Mouse (Mus musculus) large intestine, adult 2 months (tissue): ENCODE measurements around the gene S100a13. TPM values are rescaled to one million over a fixed set of nuclear protein-coding genes. Genes with fewer than 3 reads are reported as not detected.

Experiments used
- DNase-seq: peaks from one replicate; pipeline ENCODE4 v3.0.0-alpha.2; 2012; ENCODE audit warnings: low read depth, low spot score
- WGBS: fragments of 180-500 bp; shearing (Covaris S2); methylation state at CpG from one replicate; pipeline ENCODE4 v1.1.7; 2018; 5-methylcytosine and 5-hydroxymethylcytosine counted together
- polyA plus RNA-seq: library from polyadenylated mRNA; depleted of rRNA; stranded (reverse); fragments of >200 nt; gene quantifications from 2 replicates; pipeline ENCODE4 v1.2.3, GENCODE M21; 2012; rRNA removed

Gene S100a13
- polyA plus RNA-seq = 36.9 and 50.0 TPM in 2 replicates

DNA sequence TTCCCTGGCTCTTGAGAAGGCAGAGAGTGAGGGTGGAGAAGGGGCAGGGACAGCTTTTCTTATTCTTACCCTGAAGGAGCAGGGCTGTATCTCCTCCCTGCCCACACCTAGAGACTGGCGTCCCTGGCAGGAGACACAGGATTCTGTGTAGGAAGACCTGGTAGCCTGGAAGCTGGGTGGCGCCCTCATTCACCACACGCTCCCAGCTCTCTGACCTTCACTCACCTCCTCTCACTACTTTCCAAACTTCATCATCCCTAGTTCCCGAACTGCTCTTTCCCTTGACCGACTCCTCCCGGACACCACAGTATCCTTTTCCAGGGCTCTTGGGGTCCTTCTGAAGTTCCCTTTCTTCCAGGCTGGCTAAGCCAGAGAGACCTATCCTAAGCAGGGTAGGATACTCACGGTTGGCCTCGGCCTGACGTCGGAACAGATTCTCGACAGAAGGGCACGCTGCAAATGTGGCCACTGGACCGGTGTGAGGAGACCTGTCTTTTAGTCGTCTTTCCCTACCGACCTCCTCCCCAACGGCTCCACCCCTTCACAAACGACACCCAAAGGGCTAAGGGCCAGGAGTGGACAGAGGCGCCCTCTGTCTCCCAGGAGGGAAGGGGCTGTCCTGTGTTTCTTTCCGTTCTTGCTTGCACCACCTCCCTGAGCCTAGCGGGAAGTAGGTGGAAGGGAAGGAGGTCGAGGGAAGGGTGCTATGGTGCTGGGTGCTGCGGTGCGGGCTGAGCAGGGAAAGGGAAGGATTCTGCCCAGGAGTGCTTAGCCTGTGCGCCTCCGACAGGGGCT lies at the start of gene S100a13, which contains the start of gene S100a1:
Gene S100a13, plus strand, starts transcription at position 640 of the 795 bp plus-strand sequence.
Gene S100a1, minus strand, starts transcription at position 597 of the 795 bp plus-strand sequence.
- WGBS = 2% methylated on average over 25 of the region's 25 CpGs
- DNase-seq = peak; percentile 85

DNA sequence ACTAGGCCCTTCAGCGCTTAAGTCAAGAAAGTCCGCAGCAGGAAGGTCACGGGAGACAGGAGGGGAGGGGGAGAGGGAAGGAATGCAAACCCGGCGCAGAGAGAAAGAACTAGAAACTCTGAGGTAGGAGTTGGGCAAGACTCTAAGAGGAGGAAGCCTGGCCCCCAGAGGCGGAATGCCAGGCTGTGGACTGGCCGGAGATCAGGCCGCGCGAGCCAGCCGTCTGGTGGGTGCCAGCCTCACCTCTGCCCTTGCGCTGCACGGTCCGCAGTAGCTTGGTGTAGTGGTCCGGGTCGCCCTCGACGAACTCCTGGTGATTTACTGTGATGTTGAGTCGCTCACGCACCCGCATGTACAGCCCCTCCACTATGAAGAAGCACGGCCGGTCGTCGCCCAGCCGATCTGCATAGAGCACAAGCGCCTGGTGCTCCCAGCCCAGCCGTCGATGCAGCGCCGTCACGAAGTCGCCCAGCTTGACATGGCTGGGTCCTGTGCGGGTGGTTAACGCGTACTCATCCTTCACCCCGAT lies 49.6 kb upstream of the S100a13 start:
- WGBS = 41% methylated on average over 37 of the region's 37 CpGs
- no peak for DNase-seq

DNA sequence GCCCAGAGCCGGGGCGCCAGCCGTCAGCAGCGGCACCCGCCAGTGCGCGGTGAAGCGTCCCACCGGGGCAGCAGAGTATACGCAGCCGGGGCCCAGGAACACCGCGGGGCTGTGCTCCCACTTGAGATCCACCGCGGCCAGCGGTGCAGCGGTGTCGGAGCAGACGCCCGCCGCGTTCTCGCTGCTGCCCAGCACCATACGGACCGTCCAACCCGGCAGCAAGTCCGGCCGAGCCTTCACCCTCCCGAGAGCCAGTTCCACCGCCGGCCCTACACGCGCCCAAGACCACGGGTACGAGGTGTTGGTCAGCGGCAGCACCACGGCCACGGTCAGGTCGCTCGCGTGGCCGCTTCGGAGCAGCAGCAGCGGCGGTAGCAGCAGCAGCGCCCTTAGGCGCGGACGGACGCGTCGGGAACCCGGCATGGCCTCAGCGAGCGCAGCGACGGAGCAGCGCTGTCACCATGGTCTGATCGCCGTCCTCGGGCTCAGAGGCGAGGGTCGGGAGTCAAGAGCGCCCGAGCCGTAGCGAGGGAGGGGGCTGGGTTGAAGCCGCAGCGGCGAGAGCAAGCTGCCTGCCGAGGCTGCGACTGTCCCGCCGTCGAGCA lies 49.1 kb upstream of the S100a13 start:
- 1% methylated on average over 75 of the region's 75 CpGs for WGBS
- no peak for DNase-seq

DNA sequence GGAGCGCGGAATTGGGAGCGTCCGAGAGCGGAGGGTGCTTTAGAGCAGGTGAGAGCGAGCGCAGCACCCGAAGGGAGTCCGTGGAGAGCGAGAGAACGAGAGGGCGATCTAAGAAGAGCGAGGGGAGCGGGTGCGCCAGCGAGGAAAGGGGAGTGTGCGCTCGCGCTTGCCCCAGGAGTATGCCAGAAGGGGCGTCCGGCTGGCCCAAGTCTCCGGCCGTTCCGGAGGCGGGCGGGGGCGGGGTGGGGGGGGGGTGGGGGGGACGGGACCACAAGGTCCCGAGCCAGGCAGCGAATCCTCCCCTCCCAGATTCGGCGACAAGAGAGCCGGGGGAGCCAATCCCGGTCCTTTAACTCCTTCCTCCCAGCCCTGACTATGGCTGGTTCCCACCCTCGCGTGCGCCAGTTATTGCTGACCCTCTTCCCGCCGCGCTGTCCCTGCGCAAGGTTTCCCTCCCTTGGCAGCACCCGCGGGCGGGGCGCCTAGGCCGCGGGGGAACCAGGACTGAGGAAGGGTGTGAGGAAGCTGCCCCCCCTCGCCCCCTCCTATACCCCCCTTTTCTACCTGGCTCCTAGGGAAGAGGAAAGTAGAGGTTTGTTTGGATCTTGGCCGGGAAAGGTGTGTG lies 48.4 kb upstream of the S100a13 start, which contains the start of gene Npr1:
Gene Npr1, minus strand, starts transcription at position 181 of the 625 bp plus-strand sequence.
- 2% methylated on average over 43 of the region's 49 CpGs for WGBS
- no peak for DNase-seq

DNA sequence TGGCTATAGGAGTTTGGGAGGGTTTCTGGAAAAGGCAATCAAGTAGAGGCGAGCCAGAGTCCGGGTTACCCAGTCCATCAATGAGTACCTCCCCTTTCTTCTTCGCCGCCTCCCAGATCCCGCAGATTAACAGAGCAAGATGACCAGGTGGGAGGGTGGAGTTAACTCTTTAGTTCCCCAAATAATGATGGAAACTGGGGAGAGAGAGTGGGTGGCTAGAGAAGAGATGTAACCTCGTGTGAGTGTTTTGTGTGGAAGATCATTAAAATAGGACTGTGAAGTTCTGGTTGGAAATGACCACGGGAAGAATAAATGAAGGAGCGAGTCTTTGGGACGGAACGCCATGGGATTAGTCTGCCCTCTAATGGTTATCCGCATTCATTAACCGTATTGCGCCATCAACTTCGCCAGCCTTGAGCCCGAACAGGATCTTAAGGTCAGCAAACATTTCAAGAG lies 47.9 kb upstream of the S100a13 start:
- WGBS = 0% methylated on average over 15 of the region's 15 CpGs
- DNase-seq = no peak

DNA sequence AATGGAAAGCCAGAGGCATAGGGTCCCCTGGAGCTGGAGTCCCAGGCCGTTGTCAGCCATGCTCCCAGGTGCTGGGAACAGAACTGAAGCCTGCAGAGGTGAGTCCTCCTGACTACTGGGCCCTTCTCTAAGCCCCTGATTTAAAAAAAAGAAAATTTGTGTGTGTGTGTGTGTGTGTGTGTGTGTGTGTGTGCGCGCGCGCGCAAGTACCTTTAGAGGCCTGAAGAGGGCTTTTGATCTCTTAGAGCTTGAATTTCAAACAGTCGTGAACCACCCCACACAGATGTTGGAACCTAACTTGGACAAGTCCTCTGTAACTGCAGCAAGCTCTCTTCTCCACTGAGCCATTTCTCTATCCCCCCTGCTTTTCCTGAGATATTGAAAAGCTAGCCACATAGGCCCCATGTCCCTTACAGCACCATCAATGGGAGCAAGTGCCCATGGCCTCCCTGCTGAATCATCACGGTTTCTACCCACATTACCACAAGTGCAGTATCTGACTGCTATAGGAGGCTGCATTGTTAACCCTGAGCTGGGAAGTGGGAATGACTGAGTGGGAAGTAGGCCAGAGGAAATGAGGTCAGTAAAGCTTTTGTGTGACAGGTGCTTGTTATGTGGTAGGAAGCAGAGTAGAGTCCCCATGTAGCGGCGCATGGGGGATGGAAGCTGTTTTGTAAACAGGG lies 46.5 kb upstream of the S100a13 start:
- no peak for DNase-seq
- 95% methylated on average over 10 of the region's 10 CpGs for WGBS

DNA sequence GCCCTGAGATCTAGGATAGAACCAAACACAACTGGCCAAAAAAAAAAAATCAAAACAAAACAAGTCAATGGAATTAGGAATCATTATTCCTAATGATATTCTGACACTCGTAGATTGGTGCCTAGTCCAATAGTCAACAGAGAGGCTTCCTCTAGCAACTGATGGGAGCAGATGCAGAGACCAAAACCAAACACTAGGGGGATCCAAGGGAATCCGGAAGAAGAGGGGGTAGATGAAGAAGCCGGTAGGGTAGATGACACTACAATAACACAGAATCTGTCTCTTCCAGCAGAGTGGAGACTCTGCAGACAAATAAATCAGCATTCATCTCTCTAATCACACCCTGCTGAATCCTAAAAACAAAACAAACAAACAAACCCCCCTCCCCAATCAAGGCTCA lies 42.0 kb upstream of the S100a13 start:
- WGBS = 9% methylated on average over 3 of the region's 3 CpGs
- no peak for DNase-seq

DNA sequence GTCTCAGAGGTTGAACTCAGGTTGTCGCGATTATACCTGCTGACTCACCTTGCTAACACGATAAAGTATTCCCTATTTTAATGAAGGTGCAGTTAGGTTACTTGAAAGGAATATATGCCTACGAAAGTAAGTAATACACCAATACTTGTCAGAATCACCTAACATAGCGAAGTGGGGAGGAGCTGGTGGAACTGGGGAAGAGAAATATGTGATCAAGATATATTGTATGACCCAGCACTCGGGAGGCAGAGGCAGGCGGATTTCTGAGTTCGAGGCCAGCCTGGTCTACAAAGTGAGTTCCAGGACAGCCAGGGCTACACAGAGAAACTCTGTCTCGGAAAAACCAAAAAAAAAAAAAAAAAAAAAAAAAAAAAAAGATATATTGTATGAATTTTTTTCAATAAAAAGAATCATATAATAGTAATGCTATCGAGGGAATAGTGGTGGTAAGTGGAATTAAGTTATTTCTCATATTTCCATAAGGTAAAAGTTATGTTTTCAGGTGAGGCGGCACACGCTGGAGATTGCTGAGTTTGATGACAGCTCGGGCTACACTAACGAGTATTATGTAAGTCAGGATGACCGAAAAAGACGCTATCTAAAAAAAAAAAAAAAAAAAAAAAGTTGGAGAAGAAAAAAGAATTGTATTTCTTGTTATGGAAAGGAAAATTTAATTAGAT lies 38.9 kb upstream of the S100a13 start:
- DNase-seq = no peak
- WGBS = 23% methylated on average over 16 of the region's 16 CpGs

DNA sequence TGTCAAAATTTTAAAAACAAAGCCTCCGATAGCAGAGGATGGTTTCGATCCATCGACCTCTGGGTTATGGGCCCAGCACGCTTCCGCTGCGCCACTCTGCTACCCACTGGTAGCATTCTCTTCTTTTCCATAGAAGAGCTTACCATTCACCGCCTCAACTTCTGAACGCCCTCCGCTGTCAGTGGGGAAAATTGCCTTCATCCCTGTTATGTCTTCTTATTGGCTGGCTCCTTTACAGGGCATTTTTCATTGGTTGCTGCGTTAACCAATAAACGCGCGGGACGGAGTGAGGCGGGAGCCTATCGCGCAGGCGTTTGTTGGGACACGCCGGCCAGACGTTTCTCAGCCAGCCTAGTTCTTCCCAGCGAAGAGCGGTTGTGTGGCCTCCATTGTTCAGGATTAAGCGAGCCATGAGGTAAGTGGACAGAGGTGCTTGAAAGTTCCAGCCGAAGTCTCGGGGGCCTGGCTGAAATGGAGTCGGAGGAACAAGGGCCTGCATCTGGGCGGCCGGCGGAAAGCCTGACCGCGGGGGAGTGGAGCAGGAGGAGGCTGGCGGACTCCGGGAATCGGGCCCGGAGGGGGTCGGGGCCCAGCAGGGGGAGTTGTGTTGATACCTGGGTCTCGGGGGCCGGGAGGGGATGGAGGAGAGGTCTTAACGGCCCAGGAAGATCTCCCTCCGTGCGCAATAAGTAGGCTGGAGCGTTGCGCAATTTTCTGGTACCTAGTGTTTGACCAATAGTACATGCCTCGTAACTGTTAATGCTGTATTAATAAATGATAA lies 38.2 kb upstream of the S100a13 start, which contains the start of gene Ilf2:
Gene Ilf2, plus strand, starts transcription at position 296 of the 781 bp plus-strand sequence.
- DNase-seq = peak; percentile 94
- WGBS = under 1% methylated on average over 45 of the region's 45 CpGs

DNA sequence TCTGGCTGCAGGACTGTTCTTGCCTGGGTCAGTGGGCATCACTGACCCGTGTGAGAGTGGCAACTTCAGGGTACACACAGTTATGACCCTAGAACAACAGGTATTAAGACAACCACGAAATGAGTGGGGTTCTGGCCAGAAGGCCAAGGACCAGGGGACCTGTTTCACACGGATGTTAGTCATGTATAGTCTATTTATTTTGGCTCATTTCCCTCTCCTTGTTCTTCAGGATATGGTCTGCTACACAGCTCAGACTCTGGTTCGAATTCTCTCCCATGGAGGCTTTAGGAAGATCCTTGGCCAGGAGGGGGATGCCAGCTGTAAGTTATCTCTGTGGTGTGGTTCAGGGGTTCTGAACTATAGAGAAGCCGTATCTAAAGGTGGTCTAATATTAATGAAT lies 27.2 kb upstream of the S100a13 start:
- no peak for DNase-seq
- 39% methylated on average over 5 of the region's 5 CpGs for WGBS

DNA sequence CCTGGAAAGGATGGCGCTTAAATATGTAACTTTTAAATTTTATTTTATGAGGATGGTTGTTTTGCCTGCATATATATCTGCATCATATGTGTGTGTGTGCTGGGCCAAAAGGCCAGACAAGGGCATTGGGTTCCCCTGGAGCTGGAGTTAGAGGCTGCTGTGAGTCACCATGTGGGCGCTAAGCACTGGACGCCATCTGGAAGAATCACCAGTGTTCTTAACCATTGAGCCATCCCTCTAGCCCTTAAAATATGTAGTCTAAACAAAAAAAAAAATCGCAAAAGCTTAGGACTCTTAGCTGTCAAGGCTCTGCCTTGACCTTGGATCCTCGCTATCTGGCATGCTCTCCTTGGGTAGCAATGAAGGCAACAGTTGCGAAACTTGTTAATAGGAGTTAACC lies 25.7 kb upstream of the S100a13 start:
- DNase-seq = no peak
- WGBS = 74% methylated on average over 6 of the region's 6 CpGs

DNA sequence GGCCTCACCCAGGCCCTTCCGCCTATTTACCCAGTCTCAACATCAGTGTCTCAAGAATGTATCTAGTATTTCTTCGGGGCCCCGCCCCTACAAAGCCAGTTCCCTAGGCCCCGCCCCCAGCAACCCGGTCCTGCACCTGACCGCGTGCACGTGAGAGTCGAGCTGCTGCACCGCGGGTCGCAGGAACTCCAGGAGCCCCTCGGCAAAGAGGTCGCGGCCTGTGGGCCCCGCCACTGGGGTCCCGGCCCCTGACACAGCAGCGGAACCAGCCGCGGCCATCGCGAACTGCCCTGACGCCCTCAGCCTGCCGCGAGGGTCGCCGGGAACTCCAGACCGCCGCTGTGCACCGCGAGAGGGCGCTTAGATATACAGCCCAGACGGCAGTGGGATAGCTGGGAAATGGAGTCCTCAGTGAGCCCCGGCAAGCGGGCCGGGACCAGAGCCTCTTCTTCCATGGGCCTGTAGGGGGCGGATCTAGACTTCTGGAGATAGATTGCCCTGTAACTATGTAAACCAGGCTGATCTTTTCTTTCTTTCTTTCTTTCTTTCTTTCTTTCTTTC lies 23.5 kb upstream of the S100a13 start, which contains the start of gene Snapin:
Gene Snapin, minus strand, starts transcription at position 338 of the 561 bp plus-strand sequence.
- WGBS = under 1% methylated on average over 37 of the region's 37 CpGs
- DNase-seq = peak; percentile 88

DNA sequence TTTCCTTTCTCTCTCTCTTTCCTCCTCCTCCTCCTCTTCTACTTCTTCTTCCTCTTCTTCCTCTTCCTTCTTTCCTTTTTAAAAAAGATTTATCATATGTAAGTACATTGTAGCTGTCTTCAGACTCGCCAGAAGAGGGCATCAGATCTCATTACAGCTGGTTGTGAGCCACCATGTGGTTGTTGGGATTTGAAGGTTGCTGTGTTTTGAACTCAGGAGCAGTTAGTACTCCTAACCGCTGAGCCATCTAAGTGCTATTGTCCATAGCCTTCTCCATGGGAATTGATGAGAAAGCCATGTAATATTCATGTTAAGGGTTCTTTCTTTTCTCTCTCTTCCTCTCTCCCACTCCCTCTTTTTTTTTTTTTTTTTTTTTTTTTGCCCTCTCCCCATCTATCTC lies 22.9 kb upstream of the S100a13 start:
- 26% methylated on average over 2 of the region's 2 CpGs for WGBS
- no peak for DNase-seq

DNA sequence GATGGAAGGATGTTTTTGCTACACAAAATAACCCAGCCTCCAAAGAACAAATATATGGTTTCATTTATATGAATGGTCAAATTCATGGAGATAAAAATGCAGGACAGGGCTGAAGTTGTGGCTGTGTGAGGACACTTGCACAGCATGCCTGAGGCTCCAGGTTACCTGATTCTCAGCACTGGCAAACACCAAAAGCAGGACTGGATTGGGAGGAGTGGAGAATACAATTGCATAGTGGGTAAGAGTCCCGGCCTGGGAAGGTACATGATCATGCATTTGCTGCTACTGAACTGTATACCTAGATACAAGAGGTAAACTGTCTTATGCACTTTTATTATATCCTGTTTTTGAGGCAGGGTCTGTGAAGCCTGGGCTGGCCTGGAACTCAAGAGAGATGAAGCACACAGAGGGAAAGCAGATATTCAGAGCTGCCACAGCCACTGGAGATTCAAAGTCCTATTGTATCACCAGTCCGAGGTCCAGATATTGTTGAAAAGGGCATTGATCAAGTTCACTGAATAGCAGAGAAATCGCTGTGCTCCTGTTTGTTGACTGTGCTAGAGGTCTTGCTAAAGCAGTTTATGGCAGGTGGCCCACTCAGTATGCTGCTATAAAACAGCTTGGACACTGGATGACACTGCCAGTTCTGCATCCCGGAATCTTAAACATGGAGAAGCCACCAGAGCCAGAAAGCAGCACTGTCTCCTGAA lies 20.2 kb upstream of the S100a13 start:
- WGBS = 40% methylated on average over 4 of the region's 4 CpGs
- DNase-seq = no peak

DNA sequence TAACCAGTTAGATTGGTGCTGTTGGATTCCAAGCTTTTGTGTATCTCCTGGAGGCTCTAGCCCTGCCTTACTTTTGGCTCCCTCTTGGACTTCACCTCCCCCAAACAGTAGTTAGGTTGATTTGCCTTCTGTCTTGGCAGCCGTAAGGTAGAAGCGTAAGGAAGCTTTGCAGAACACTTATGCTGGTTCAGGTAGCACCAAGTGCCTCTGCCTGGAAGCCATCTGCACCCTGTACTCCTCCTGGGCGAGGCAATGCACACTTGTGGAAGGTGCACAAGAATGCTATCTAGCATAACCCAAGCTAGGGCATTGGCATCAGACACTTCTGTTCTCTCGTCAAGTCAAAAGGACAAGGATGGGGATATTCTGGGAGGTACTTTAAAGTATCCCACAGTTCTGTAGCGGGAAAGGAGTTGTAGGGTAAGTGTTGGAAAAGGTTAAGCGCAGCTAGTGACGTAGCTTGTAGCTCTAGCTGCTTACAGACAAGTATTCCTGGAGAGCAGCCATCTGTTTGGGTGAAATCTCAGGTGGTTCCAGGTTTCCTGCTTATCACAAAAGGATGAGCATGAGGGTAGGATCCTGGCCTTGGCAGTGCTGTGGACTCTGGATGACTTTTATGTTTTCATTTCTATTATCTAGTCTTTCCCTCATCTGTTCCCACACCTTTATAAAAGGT lies 18.2 kb upstream of the S100a13 start:
- no peak for DNase-seq
- 87% methylated on average over 7 of the region's 7 CpGs for whole genome bisulfite sequencing

DNA sequence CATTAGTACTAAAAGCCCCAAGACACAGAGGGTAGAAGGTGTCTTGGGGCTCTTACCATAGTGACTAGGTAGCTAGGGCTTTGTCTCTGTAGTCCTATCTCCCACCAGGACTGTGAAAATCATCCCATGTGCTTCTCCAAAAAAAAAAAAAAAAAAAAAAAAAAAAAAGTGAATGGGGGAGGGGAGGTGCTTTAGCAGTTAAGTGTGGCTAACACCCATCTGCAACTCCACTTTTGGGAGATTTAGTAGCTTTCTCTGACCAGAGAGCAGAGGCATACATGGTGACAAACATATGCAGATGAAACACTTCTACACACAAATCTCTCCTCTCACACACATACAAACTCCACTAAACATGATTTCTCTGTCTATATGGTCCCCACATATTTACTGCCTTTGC lies 16.6 kb upstream of the S100a13 start:
- DNase-seq = no peak

DNA sequence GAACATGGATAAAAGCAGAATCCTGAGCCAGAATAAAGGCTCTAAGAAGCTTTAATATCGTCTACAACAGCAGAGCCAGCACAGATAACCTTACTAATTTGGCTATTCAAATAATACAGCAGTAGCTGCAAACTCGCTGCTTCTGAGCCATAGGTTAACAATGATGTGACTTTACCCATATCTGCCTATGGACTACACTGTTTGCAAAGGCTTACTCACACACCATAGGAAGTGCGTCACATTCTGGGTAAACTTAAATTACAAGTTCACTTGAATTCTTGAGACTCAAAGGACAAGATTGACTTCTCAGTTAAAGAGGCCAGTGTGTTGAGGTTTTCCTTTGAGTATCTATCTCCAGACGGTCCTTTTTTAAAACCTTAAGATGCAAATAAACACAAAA lies 10.8 kb upstream of the S100a13 start:
- no peak for DNase-seq
- WGBS = 72% methylated on average over 4 of the region's 4 CpGs
